Comparison of ENCODE assay signal across 27 mouse cellular contexts in genomic region chr16:57346258-57346657, GRCm38 (mm10). TPM values are rescaled to one million over a fixed set of nuclear protein-coding genes. Genes with fewer than 3 reads are reported as not detected.
"Had no signal": no experiment of that assay in that cellular context is flagged by ENCODE, and none has a peak within 500 bp of the region (broad histone marks: within the 10 kb centered on the region; RNA-seq: fewer than 3 reads in every experiment).

No protein-coding gene starts in this region.

- H3K27me3 ChIP-seq: heart, embryonic 13.5 days; heart, embryonic 15.5 days; hindbrain, embryonic 12.5 days; hindbrain, embryonic 15.5 days; limb, embryonic 12.5 days; liver, embryonic 12.5 days had no signal

- H3K36me3 ChIP-seq: heart, embryonic 13.5 days; heart, embryonic 15.5 days; hindbrain, embryonic 12.5 days; hindbrain, embryonic 15.5 days; limb, embryonic 12.5 days; liver, embryonic 12.5 days had no signal

- H3K4me3 ChIP-seq: heart, adult 2 months; heart, embryonic 13.5 days; heart, embryonic 15.5 days; hindbrain, embryonic 12.5 days; hindbrain, embryonic 15.5 days; limb, embryonic 12.5 days; liver, embryonic 12.5 days had no signal

- ATAC-seq: hindbrain, postnatal 0 days; intestine, embryonic 16.5 days; liver, embryonic 12.5 days had no signal

- DNase-seq: gastrocnemius, postnatal 10 days; gastrocnemius, postnatal 36 days; heart, adult 2 months; heart, postnatal 14 days; heart, postnatal 36 days; kidney, adult 11 months; kidney, adult 2 months; kidney, postnatal 10 days; kidney, postnatal 36 days; layer of hippocampus, adult 9-11 months; layer of hippocampus, postnatal 36 days; left cerebral cortex, postnatal 4 days had no signal

- H3K4me1 ChIP-seq: hindbrain, embryonic 12.5 days; hindbrain, embryonic 15.5 days; liver, embryonic 12.5 days had no signal

- H3K9me3 ChIP-seq: heart, embryonic 13.5 days; heart, embryonic 15.5 days; hindbrain, embryonic 12.5 days; hindbrain, embryonic 15.5 days; limb, embryonic 12.5 days; liver, embryonic 12.5 days had no signal

- H3K9ac ChIP-seq: heart, embryonic 13.5 days; heart, embryonic 15.5 days; hindbrain, embryonic 12.5 days; hindbrain, embryonic 15.5 days; limb, embryonic 12.5 days; liver, embryonic 12.5 days; liver, embryonic 14.5 days had no signal

- H3K27ac ChIP-seq: heart, adult 2 months; heart, embryonic 13.5 days; heart, embryonic 15.5 days; hindbrain, embryonic 12.5 days; hindbrain, embryonic 15.5 days; hindbrain, postnatal 0 days; limb, embryonic 12.5 days; liver, embryonic 12.5 days; liver, embryonic 14.5 days had no signal

- H3K4me2 ChIP-seq: heart, embryonic 11.5 days; heart, embryonic 13.5 days; heart, embryonic 15.5 days; hindbrain, embryonic 12.5 days; hindbrain, embryonic 15.5 days; limb, embryonic 12.5 days; liver, embryonic 12.5 days had no signal

RNA-seq across cellular contexts. Expression of gene Tmem30c, which starts 53.6 kb away (rescaled TPM):
- total RNA-seq: gastrocnemius, adult 18-20 months; gastrocnemius, postnatal 10 days; gastrocnemius, postnatal 36 days; heart, adult 2 months; heart, postnatal 14 days; heart, postnatal 36 days; hematopoietic stem cell, adult 5-6 weeks; liver, adult 2 months had no signal
- polyA plus RNA-seq: heart, adult 2 months; heart, embryonic 13.5 days; heart, embryonic 15.5 days; hindbrain, embryonic 12.5 days; intestine, embryonic 14.5 days; intestine, embryonic 16.5 days; kidney, adult 2 months; liver, adult 2 months; liver, embryonic 12.5 days; liver, embryonic 14.5 days; liver, embryonic 16.5 days had no signal
